Mouse (Mus musculus) cortical plate, adult 2 months (tissue): Measurements from ENCODE around the gene Tepsin. TPM values are rescaled to one million over a fixed set of nuclear protein-coding genes. Genes with fewer than 3 reads are reported as not detected.

ENCODE experiments used
- H3K27ac ChIP-seq: fragments of 200-500 bp; 2 replicates; pipeline ENCODE4 v1.5.1; 2012; ENCODE audit warnings: low read length, control low read depth, inconsistent platforms; ENCODE audit not compliant: insufficient read depth
- H3K4me1 ChIP-seq: fragments of 200-500 bp; 2 replicates; pipeline ENCODE4 v1.6.1; 2011; ENCODE audit warnings: low read length; ENCODE audit not compliant: control insufficient read depth, insufficient read depth
- H3K4me3 ChIP-seq: fragments of 200-500 bp; 2 replicates; pipeline ENCODE4 v1.5.1; 2011; ENCODE audit warnings: mild to moderate bottlenecking, low read length, control low read depth; ENCODE audit not compliant: insufficient read depth
- CTCF ChIP-seq: fragments of 200-500 bp; IDR thresholded peaks from 2 replicates; pipeline ENCODE4 v1.5.1; 2011; ENCODE audit warnings: mild to moderate bottlenecking, control low read depth, low read length; ENCODE audit not compliant: insufficient read depth; ENCODE audit errors: extremely low read depth
- POLR2A ChIP-seq: fragments of 200-500 bp; IDR thresholded peaks from 2 replicates; pipeline ENCODE4 v1.6.1; 2011; ENCODE audit warnings: mild to moderate bottlenecking, low read length, control low read depth; ENCODE audit not compliant: insufficient read depth; ENCODE audit errors: extremely low read depth
- polyA plus RNA-seq: library from polyadenylated mRNA; depleted of rRNA; stranded (reverse); fragments of >200 nt; gene quantifications from 2 replicates; pipeline ENCODE4 v1.2.3, GENCODE M21; 2012

Tepsin gene
- polyA plus RNA-seq, 1 experiment: 30.8 TPM

- TF ChIP-seq POLR2A (no peak), CTCF (no peak)
- no peak overlapping the region for H3K27ac ChIP-seq
- H3K4me1 ChIP-seq: peaks cover 11% of the 10 kb centered on the region
- H3K4me3 ChIP-seq: no peak overlapping the region
These were observed 36.5 kb upstream of the Tepsin start for GRCm38 (mm10) chr11:120134847-120135530.

GRCm38 (mm10) chr11:120134148-120134547, 35.6 kb upstream of the Tepsin start:
- no peak overlapping the region for H3K4me3 ChIP-seq
- H3K4me1 ChIP-seq: peaks cover 9% of the 10 kb centered on the region
- no peak overlapping the region for H3K27ac ChIP-seq
- no peak for TF ChIP-seq POLR2A
- no peak for TF ChIP-seq CTCF

- H3K4me3 ChIP-seq: no peak overlapping the region
- no peaks in the 10 kb centered on the region for H3K4me1 ChIP-seq
- no peak for TF ChIP-seq CTCF
- TF ChIP-seq POLR2A: no peak
- no peak overlapping the region for H3K27ac ChIP-seq
These were observed 30.8 kb upstream of the Tepsin start for GRCm38 (mm10) chr11:120129281-120129680.

GRCm38 (mm10) chr11:120126845-120127244, 28.3 kb upstream of the Tepsin start:
- Histone ChIP-seq H3K27ac (no peak overlapping the region), H3K4me1 (no peaks in the 10 kb centered on the region; the same call in 1 of the 2 replicates), H3K4me3 (no peak overlapping the region)
- no peak for TF ChIP-seq POLR2A
- TF ChIP-seq CTCF: no peak

GRCm38 (mm10) chr11:120122126-120122525, 23.6 kb upstream of the Tepsin start:
- TF ChIP-seq CTCF (no peak), POLR2A (no peak)
- H3K27ac ChIP-seq: no peak overlapping the region
- no peak overlapping the region for H3K4me3 ChIP-seq
- no peaks in the 10 kb centered on the region; the same call in 1 of the 2 replicates for H3K4me1 ChIP-seq

GRCm38 (mm10) chr11:120120642-120121420, 22.3 kb upstream of the Tepsin start:
- H3K4me3 ChIP-seq: no peak overlapping the region
- no peak overlapping the region for H3K27ac ChIP-seq
- no peaks in the 10 kb centered on the region; the same call in 1 of the 2 replicates for H3K4me1 ChIP-seq
- TF ChIP-seq POLR2A (no peak), CTCF (peak; percentile 80)

GRCm38 (mm10) chr11:120119936-120120541, 21.5 kb upstream of the Tepsin start:
- no peak overlapping the region for H3K27ac ChIP-seq
- TF ChIP-seq POLR2A (no peak), CTCF (no peak)

GRCm38 (mm10) chr11:120119108-120119507, 20.6 kb upstream of the Tepsin start:
- H3K27ac ChIP-seq: no peak overlapping the region
- TF ChIP-seq CTCF (no peak), POLR2A (no peak)
- H3K4me3 ChIP-seq: no peak overlapping the region
- no peaks in the 10 kb centered on the region; the same call in 1 of the 2 replicates for H3K4me1 ChIP-seq

More at GRCm38 (mm10) chr11:120119936-120120541, 21.5 kb upstream of the Tepsin start:
- H3K4me3 ChIP-seq: no peak overlapping the region
- no peaks in the 10 kb centered on the region; the same call in 1 of the 2 replicates for H3K4me1 ChIP-seq

- TF ChIP-seq POLR2A (no peak), CTCF (no peak)
- Histone ChIP-seq H3K4me3 (no peak overlapping the region), H3K27ac (no peak overlapping the region), H3K4me1 (no peaks in the 10 kb centered on the region; the same call in 1 of the 2 replicates)
These were observed 19.1 kb upstream of the Tepsin start for GRCm38 (mm10) chr11:120117626-120118025.
